Comparison of ENCODE assay signal across 12 mouse cellular contexts in the genomic region with DNA sequence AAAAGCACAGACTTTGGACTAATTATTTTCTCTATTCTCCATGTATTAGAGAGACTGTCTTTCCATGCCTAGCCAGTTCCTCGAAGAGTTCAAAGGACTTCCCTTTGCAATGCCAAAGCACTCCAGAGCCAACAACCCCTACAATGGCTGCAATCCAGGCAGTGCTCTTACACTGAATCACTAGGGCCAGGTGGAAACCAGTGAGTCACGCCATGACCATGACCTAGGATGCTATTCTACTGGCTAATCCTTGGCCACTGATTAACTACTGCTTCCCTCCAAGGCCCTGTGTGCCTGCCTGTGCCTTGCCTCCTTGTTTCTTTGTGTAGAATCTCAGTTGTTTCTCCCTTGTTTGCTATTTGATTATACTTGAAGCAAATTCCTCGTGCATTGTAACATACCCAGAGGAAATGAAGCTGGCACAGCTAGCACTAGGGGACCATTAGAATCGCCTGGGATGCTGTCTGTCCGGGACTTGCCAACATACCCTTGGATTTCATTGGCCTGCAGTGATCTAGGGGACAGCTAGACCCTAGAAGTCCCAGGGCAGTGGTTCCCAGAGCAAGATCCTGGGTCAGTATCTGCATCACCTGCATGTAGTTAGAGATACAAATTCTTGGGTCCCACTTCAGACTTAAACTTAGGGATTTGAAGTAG. TPM values are rescaled to one million over a fixed set of nuclear protein-coding genes. Genes with fewer than 3 reads are reported as not detected.
DNase-seq lines count a peak whose midpoint lies in the region; ATAC-seq and TF ChIP-seq lines count a peak whose summit lies in the region.
"Had no signal": no experiment of that assay in that cellular context is flagged by ENCODE, and none has a peak within 500 bp of the region (broad histone marks: within the 10 kb centered on the region; RNA-seq: fewer than 3 reads in every experiment).

No protein-coding gene starts in this region.

- no peaks in the 10 kb centered on the region for H3K79me2 ChIP-seq in liver, adult 2 months (ENCODE audit: control insufficient read depth, insufficient read depth, low read length)
- no peaks in the 10 kb centered on the region for H3K79me2 ChIP-seq in C2C12 (ENCODE audit: control insufficient read depth, insufficient read depth)

- H3K9ac ChIP-seq in liver, adult 2 months (ENCODE audit: low read depth, low read length), result no peak overlapping the region
- H3K9ac ChIP-seq in liver, embryonic 11.5 days (ENCODE audit: low read depth, low read length), result no peak overlapping the region
- H3K9ac ChIP-seq: limb, embryonic 13.5 days had no signal

- peak overlapping the region; percentile 41 for H3K27ac ChIP-seq in liver, adult 2 months (replicated peaks; ENCODE audit: insufficient read depth, low read depth, low read length)
- H3K27ac ChIP-seq in liver, embryonic 11.5 days (ENCODE audit: low read depth, low read length), result no peak overlapping the region
- H3K27ac ChIP-seq in gastrocnemius, adult 2 months, result no peak overlapping the region
- H3K27ac ChIP-seq: limb, embryonic 13.5 days had no signal

- ATAC-seq in liver, embryonic 11.5 days (replicated peaks; ENCODE audit: low FRiP score), result no peak

- H3K27me3 ChIP-seq in liver, adult 2 months (ENCODE audit: control insufficient read depth, insufficient read depth, low read length), result no peaks in the 10 kb centered on the region
- no peaks in the 10 kb centered on the region for H3K27me3 ChIP-seq in liver, embryonic 11.5 days (replicated peaks; ENCODE audit: control insufficient read depth, insufficient read depth, low read length)
- H3K27me3 ChIP-seq in C2C12 (ENCODE audit: control insufficient read depth, insufficient read depth, insufficient read length), result no peaks in the 10 kb centered on the region
- H3K27me3 ChIP-seq: limb, embryonic 13.5 days had no signal

- TF ChIP-seq POLR2A in liver, adult 2 months (IDR thresholded peaks at IDR 0.05; ENCODE audit: extremely low read depth, insufficient read depth, low read length), result no peak

- H3K4me1 ChIP-seq in liver, adult 2 months (ENCODE audit: control insufficient read depth, insufficient read depth, low read length), result peaks cover 8% of the 10 kb centered on the region
- 0 out of 2 replicates have a peak, but pooled peaks cover 8% of the 10 kb centered on the region for H3K4me1 ChIP-seq in liver, embryonic 11.5 days (replicated peaks; ENCODE audit: control insufficient read depth, insufficient read depth, low read length)

- peak; percentile 100 for DNase-seq in liver, adult 2 months (ENCODE audit: extremely low read depth, low read depth, low spot score)
- DNase-seq in liver, embryonic 11.5 days (ENCODE audit: low spot score), result no peak
- DNase-seq in adrenal gland, postnatal 36 days, result peak; percentile 74 to 82
- DNase-seq in kidney, postnatal 14 days, result peak; percentile 64
- DNase-seq in spleen, postnatal 14 days (ENCODE audit: low spot score in 2 of 2), result no peak
- no peak for DNase-seq in layer of hippocampus, adult 11-12 months (ENCODE audit: low spot score)
- no peak for DNase-seq in gastrocnemius, adult 2 months
- DNase-seq: embryo, embryonic 11 days; gastrocnemius, postnatal 14 days; heart, postnatal 14 days had no signal

- H3K36me3 ChIP-seq in liver, adult 2 months (ENCODE audit: control insufficient read depth, insufficient read depth, low read length), result no peaks in the 10 kb centered on the region
- no peaks in the 10 kb centered on the region for H3K36me3 ChIP-seq in liver, embryonic 11.5 days (ENCODE audit: control insufficient read depth, insufficient read depth, low read length)
- H3K36me3 ChIP-seq in C2C12 (ENCODE audit: control insufficient read depth, insufficient read depth), result no peaks in the 10 kb centered on the region

- TF ChIP-seq CTCF in liver, adult 2 months (IDR thresholded peaks at IDR 0.05; ENCODE audit: low read depth, low read length), result no peak
- TF ChIP-seq CTCF in C2C12 (IDR thresholded peaks at IDR 0.05; ENCODE audit: control insufficient read depth, insufficient read depth, insufficient read length), result no peak
- no peak for TF ChIP-seq CTCF in gastrocnemius, adult 2 months (IDR thresholded peaks at IDR 0.05)

- no peaks in the 10 kb centered on the region for H3K79me3 ChIP-seq in C2C12 (ENCODE audit: low read depth)

- no peaks in the 10 kb centered on the region for H3K9me3 ChIP-seq in liver, embryonic 11.5 days (ENCODE audit: control insufficient read depth, low read length)
- H3K9me3 ChIP-seq: limb, embryonic 13.5 days had no signal

- WGBS in liver, adult 2 months, result 51% methylated on average over 5 of the region's 5 CpGs
- WGBS in liver, embryonic 11.5 days, result 75% methylated on average over 5 of the region's 5 CpGs

- H3K4me3 ChIP-seq in liver, adult 2 months (ENCODE audit: insufficient read depth, low read depth, low read length), result no peak overlapping the region
- no peak overlapping the region for H3K4me3 ChIP-seq in liver, embryonic 11.5 days (ENCODE audit: low read depth, low read length)
- no peak overlapping the region for H3K4me3 ChIP-seq in C2C12 (ENCODE audit: insufficient read depth, poor library complexity, severe bottlenecking)
- H3K4me3 ChIP-seq in gastrocnemius, adult 2 months, result no peak overlapping the region
- H3K4me3 ChIP-seq: limb, embryonic 13.5 days had no signal

- intact Hi-C loops in gastrocnemius, adult 2 months (cut with DNase I), result no loop called here

- H3K4me2 ChIP-seq in liver, embryonic 11.5 days, result no peak overlapping the region
- H3K4me2 ChIP-seq: limb, embryonic 13.5 days had no signal

- H3ac ChIP-seq in C2C12 (ENCODE audit: control insufficient read depth, insufficient read length, low read depth), result no peak overlapping the region

TF ChIP-seq in C2C12, 6 proteins besides CTCF, POLR2A, EP300 and RAD21:
- TF ChIP-seq MYOD1 (IDR thresholded peaks at IDR 0.05; ENCODE audit: control insufficient read depth, insufficient read length, low read depth) (peak; percentile 91), FOSL1 (IDR thresholded peaks at IDR 0.05; ENCODE audit: insufficient read depth, low read length, poor library complexity, severe bottlenecking) (no peak), MAX (IDR thresholded peaks at IDR 0.05) (peak; percentile 76), CEBPB (IDR thresholded peaks at IDR 0.05; ENCODE audit: low read depth) (no peak), MYOG (IDR thresholded peaks at IDR 0.05; ENCODE audit: control insufficient read depth, extremely low read depth, insufficient read length) (no peak), USF1 (IDR thresholded peaks at IDR 0.05; ENCODE audit: low read depth) (no peak)

RNA-seq across cellular contexts. Expression of a gene that starts 29.1 kb away (rescaled TPM):
- total RNA-seq in liver, adult 2 months (2014; rRNA removed), result not detected in 2 replicates
- not detected in 2 replicates for polyA plus RNA-seq in liver, adult 2 months (2012; rRNA removed)
- polyA plus RNA-seq in liver, embryonic 11.5 days (2014; fragmentation: Nextera tagmentation; extraction: Ambion mirVana), result 0.66 and 0.70 TPM in 2 replicates
- 105 TPM for polyA plus RNA-seq in C2C12 (2012; fragmentation: generic; extraction: Trizol)
- total RNA-seq in adrenal gland, postnatal 36 days (2021), result not detected
- 1 to 10 TPM; 4.5 to 6.2 TPM for total RNA-seq in gastrocnemius, adult 2 months (2021)
- total RNA-seq: heart, postnatal 14 days had no signal

Comparison
In these comparisons a context has a peak if more than half of its experiments do, and no peak if none do; other contexts are left out.
1. DNase-seq: peak in liver, adult 2 months (single experiment), adrenal gland, postnatal 36 days (2 of 2) and kidney, postnatal 14 days (single experiment); none in liver, embryonic 11.5 days (single experiment), spleen, postnatal 14 days (0 of 2), layer of hippocampus, adult 11-12 months (single experiment) and gastrocnemius, adult 2 months (single experiment).